Mouse (Mus musculus): Measurements from ENCODE around the gene Cyp4v3. TPM values are rescaled to one million over a fixed set of nuclear protein-coding genes. Genes with fewer than 3 reads are reported as not detected.

The Cyp4v3 gene
- polyA plus RNA-seq (2014; fragmentation: Illumina TruSeq; extraction: RNeasy Lipid Tissue Mini Kit (QIAGEN cat#74804); ENCODE audit: insufficient read depth, low read depth, low replicate concordance): 19.6 TPM

GRCm38 (mm10) chr8:45332685-45333409 is at the start of gene Cyp4v3:
TSS of gene Cyp4v3 (minus strand) at chr8:45333216.

GRCm38 (mm10) chr8:45381963-45382347 is 48.9 kb upstream of the Cyp4v3 start, which contains the start of gene Fam149a:
TSS of gene Fam149a (minus strand) at chr8:45382291.

GRCm38 (mm10) chr8:45308366-45308765 is 24.6 kb downstream of the Cyp4v3 start, which contains the start of gene Gm45753:
TSS of gene Gm45753 (minus strand) at chr8:45308466.

GRCm38 (mm10) chr8:45294687-45295086 is 38.3 kb downstream of the Cyp4v3 start, which contains the start of gene Klkb1:
TSS of gene Klkb1 (minus strand) at chr8:45294859.

GRCm38 (mm10) chr8:45261920-45262319 is 71.1 kb downstream of the Cyp4v3 start, which contains the start of gene F11:
TSS of gene F11 (minus strand) at chr8:45262031.

Other genes with a start within 250 kb of the Cyp4v3 start
- not detected for gene F11, start 71.2 kb downstream of the Cyp4v3 start, polyA plus RNA-seq (2014; fragmentation: Illumina TruSeq; extraction: RNeasy Lipid Tissue Mini Kit (QIAGEN cat#74804); ENCODE audit: insufficient read depth, low read depth, low replicate concordance)
- gene Klkb1, start 38.4 kb downstream of the Cyp4v3 start, polyA plus RNA-seq (2014; fragmentation: Illumina TruSeq; extraction: RNeasy Lipid Tissue Mini Kit (QIAGEN cat#74804); ENCODE audit: insufficient read depth, low read depth, low replicate concordance): 0.17 TPM
- gene Gm45753, start 24.8 kb downstream of the Cyp4v3 start, polyA plus RNA-seq (2014; fragmentation: Illumina TruSeq; extraction: RNeasy Lipid Tissue Mini Kit (QIAGEN cat#74804); ENCODE audit: insufficient read depth, low read depth, low replicate concordance): not detected
- gene Fam149a, start 49.1 kb upstream of the Cyp4v3 start, polyA plus RNA-seq (2014; fragmentation: Illumina TruSeq; extraction: RNeasy Lipid Tissue Mini Kit (QIAGEN cat#74804); ENCODE audit: insufficient read depth, low read depth, low replicate concordance): 8.5 TPM
- 6.3 TPM for gene Tlr3, start 77.9 kb upstream of the Cyp4v3 start, polyA plus RNA-seq (2014; fragmentation: Illumina TruSeq; extraction: RNeasy Lipid Tissue Mini Kit (QIAGEN cat#74804); ENCODE audit: insufficient read depth, low read depth, low replicate concordance)
- 2.3 TPM for gene Sorbs2, start 174.6 kb upstream of the Cyp4v3 start, polyA plus RNA-seq (2014; fragmentation: Illumina TruSeq; extraction: RNeasy Lipid Tissue Mini Kit (QIAGEN cat#74804); ENCODE audit: insufficient read depth, low read depth, low replicate concordance)

Data from lung, adult 10 weeks (tissue).